Mouse (Mus musculus) adrenal gland, postnatal 10 days (tissue): ENCODE data around the gene Pcca. TPM values are rescaled to one million over a fixed set of nuclear protein-coding genes. Genes with fewer than 3 reads are reported as not detected.
"Not testable (repeated sequence)": the region's sequence is repeated elsewhere in the genome, so short reads cannot be mapped to it uniquely, and the experiment has no call there.

Experiments
- DNase-seq: peaks from one replicate; pipeline ENCODE4 v3.0.0; 2021; ENCODE audit warnings: mixed read lengths
- total RNA-seq, 2 experiments: library from RNA; stranded (reverse); gene quantifications; 2 replicates each; pipeline ENCODE4 v1.2.3; 2021

The Pcca gene
- total RNA-seq, 2 experiments from 2014 or later, result 167 to 170 TPM

DNA sequence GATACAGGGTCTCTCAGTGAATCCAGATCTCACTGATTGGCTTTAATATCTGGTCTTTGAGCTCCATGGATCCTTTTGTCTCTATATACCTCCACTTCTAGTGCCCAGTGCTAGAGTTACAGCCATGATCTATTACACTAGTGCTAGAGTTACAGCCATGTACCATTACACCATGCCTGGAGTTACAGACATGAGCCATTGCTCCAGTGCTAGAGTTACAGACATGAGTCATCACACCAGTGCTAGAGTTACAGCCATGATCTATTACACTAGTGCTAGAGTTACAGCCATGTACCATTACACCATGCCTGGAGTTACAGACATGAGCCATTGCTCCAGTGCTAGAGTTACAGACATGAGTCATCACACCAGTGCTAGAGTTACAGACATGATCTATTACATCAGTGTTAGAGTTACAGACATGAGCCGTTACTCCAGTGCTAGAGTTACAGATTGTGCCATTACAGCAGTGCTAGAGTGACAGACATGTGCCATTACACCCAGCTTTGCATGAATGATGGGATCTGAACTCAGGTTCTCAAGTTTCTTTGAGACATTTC lies 26.8 kb downstream of the Pcca start:
- DNase-seq, result not testable (repeated sequence)

DNA sequence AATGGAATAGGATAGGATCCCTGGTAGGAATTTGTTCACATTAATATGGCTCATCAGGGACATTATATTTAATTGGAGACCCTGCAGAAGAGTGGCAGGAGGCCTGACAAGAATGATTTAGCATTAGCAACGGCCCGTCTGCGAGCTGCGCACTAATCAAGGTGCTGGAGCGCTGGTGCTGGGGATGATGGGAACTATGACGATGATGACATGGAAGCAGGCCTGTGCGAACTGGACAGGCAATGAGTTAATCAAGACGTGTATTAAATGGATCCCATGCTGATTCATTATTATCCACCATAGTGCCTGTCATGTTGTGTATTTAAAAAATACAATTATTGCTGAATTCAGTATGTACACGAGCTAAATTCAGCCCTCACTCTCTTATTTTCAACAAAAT lies 36.7 kb downstream of the Pcca start:
- no peak for DNase-seq

DNA sequence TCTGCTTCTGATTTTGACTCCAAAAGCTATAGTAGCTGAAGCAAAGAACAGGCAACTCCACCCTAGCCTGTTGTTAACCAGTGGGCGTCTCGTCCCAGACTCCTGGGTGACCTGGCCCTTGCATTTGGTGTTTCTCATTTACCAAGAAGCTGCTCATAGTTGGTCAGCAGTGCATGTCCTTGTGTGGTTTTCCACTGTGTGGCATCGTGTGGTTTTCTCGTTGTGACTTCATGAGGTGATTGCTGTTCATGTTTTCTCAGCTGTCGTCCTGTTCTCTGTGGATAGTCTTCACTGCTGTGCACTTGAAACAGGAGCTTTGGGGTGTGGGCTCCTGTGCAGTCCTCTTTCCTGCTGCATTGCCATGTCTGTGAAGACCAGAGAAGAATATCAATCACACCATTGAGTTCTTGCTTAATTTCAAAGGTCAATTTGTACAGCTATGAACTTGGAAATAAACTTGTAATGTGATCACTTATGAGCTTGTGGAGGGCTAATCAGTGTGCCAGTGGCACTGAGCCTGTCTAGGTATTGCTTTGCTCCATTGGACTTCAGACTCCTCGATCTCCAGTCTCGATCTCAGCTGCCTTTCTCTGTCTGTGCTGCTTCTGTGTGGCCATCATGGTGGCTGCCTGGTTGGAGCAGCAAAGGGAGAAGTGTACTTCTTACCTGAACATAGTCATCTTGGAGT lies 40.1 kb downstream of the Pcca start:
- no peak for DNase-seq

DNA sequence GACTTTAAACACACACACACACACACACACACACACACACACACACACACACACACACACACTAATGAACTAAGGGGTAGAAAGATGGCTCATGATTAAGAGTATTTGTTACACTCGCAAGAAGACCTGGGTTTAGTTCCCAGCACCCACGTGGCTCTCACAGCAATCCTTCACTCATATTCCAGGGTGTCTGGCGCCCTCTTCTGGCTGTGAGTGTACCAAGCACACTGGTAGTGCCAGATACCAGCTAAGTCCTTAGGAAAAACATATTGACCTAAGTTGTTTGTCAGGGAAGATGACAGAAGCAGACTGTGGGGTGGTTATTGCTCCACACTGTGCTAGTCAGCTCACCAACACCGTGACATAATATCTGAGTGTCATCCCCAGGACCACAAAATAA lies 43.7 kb downstream of the Pcca start:
- DNase-seq, result no peak

DNA sequence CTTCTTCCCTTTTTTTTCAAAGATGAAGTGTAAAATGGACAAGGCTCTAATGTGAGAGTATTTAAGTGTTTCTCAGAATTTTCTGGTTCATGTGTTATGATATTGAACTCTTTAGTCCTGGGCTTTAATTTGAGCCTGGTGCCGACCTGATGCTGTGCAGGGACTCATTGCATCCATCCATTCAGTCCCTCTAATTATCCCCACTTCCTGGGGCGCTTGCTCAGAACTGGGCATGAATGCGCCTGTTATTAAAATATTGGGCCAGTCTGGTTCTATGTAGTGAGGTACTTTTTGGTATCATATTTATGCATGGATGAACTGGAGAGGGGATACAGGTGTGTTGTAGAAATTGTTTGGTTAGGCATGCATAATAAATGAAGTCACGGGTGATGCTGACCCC lies 47.9 kb downstream of the Pcca start:
- DNase-seq, result no peak

DNA sequence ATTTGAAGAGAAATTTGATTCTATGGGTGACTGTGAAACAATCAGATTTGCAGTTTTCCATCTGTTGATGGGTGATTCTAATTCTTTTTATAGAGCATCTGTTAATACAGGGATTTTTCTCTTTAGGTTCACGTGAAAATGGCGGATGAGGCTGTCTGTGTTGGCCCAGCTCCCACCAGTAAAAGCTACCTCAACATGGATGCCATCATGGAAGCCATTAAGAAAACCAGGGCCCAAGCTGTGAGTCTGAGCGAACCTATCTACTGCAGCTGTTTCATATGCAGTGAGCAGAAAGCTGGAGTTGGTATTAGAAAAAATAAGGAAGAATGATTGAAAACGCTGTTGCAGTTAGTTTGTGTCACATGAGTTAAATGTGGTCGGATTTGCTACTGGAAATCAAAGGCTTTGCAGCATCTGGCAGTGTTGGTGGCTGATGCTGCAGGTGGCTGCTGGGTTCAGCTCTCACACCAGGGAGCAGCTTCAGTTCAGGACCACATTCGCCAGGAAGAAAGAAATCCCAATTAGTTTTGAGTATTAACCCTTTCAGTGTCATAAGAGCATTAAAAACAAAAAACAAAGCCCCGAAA lies 48.5 kb downstream of the Pcca start:
- no peak for DNase-seq

DNA sequence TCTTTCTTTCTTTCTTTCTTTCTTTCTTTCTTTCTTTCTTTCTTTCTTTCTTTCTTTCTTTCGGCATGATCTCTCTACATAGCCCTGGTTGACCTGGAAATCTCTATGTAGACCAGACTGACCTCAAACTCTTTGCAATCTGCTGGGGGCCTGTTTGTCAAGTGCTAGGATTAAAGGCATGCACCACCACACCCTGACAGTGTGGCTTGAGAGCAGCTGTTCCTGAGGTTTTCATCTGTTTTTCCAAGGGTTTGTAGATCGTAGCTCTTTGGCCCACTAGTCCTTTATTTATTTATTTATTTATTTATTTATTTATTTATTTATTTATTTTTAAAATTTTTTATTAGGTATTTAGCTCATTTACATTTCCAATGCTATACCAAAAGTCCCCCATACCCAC lies 50.0 kb downstream of the Pcca start:
- not testable (repeated sequence) for DNase-seq

DNA sequence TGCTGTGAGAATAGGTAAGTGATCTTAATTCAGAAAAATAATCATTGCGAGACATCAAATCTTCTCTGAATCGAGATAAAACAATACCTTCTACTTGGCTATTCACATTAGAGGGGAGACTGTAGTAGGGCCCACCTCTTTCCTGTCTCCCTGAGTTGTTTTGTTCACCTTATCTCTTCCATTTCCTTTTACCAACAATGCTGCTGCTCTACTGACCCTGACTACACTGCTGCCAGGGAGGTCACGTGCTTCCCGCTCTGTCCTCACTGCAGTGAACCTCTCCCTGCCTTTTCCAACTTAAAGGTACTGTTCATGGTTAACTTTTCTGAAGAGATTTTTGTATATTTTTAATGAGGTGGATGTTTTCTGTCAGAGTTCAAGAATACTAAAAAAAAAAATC lies 52.8 kb downstream of the Pcca start:
- no peak for DNase-seq

DNA sequence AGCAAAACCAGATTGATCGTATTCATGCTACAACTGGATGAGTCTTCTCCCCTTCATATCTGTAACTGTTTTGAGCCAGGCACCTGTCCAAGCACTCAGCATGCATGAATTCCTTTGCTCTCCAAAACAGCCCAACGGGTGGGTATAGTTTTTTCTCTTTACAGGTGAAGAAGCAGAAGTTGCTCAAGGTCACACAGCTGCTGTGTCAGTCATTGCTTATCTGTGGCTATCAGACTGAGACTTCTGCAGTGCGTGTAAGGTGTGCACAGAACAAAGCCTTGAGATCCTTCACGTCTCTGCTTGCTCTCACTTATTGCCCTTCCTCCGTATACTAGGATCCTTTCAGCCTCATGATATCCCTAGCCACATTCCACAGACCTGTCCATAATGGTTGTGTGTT lies 63.4 kb downstream of the Pcca start:
- no peak for DNase-seq

DNA sequence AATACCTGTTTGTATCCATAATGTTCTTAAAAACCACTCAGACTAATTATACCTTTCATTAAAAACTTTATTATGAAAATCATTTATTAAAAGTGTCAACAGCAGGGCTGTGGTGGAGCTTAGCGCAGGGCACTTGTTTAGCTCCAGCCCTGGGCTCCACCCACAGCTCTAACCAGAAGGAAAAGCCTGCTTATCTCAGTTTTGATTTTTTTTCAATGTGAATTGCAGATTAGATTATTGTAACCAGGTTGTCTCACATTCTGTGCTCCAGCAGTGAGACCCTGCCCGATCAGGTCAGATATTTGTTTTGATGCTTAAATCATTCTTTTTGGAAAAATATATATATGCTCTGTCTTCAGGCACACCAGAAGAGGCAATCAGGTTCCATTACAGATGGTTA lies 64.7 kb downstream of the Pcca start:
- no peak for DNase-seq

DNA sequence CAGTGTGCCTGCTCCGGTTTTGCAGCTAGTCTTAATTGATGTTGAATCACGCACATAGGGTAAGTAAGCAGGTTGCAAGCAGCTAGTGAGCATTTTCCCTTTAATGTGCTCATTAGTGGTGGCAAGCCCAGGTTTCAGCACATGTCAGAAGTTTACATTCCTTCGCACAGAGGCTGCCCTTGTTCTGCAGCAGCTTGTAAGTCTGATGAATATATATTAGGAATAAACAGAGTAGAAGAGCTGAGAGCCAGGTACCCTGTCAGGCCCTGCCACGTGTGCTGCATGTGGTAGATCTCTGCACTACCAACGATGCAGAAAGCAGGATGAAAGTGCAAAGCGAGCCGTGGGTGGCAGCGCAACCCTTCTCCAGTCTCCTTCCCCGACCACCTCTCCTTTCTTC lies 65.7 kb downstream of the Pcca start:
- DNase-seq, result no peak

DNA sequence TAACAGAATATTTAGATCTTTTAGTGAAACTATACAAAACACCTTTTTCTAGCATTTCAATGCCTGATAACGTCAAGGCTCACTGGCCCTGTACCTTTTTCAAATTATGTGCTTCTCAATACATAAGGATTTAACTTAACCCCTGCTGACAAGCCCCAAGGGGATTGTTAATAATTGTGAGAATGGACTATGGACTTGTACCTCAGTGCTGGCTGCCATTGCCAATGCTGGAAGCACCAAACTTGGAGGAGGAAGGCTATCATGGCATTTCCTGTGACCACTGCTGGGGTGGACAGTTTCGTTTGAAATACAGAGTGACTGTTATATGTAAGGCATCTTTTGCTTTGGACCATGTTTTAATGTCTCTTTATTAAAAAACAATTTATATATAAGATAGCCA lies 68.6 kb downstream of the Pcca start:
- no peak for DNase-seq

DNA sequence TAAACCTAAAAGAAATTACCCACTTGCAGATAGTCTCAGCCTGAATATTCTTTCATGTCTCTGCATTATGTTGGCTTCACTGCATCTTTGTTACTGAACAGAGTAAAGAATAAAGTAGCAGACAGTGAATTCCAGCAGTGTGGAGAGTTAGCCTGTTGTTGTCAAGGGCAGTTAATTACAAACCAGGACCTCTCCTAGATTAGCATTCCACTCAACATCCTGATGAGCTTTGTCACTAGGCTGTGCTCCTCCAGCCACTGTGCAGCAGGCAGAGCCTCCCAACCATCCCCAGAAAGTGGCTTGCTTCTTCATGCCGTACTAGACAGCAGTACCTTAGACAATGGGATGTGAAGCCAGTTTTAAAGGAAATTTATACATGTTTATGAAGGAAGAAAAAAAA lies 72.4 kb downstream of the Pcca start:
- DNase-seq, result no peak

DNA sequence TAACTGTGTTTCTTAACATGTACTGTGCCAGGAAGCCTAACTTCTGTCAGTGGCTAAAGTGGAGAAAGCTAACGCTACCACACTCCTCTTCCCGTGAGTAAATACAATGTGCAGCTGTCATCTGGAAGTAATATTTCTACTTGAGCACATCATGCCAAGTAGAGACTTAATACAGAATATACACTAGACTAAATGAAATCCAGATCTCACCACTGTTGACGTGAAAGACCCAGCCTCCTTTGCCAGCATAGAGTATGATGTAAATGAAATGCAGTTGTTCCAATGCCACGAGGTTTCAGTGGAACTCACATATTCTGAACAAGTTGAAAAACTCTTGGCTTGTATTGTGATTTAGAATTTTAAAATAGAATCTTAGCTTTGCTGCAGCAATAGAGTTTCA lies 73.3 kb downstream of the Pcca start:
- no peak for DNase-seq

DNA sequence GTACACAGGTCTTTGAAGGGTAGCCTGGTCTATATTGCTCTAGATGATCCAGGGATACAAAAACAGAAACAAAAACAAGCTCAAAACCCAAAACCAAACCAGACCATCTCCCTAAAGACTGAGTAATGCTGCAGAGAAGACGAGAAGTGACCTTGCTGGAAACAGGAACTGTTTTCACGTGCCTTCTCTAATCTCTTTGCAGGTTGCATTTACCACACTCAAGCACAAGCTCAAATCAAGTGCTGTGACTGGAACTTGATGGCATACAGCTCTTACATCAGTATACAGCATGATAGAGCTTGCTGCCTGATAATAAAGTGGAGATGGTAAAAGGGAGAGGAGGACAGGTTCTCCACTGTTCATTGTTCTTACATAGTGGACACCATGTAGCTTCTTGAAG lies 74.2 kb downstream of the Pcca start:
- DNase-seq, result no peak

DNA sequence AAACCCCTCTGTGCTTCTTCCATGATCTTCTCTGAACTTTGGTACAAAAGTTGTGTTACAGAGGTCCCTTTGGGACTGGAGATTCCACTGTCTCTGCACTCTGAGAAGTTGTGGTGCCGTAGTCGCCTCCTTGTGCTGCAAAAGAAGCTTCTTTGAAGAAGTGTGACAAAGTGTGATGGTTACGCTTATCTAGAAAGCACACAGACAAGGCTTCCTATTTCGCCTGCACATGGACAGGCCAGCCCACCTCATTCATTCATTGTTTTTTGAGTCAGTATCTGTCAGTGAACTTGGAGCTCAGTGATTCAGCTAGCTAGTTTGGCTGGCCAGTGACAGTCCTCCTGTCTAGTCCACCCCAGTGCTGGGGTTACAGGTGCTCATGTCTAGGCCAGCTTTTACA lies 76.9 kb downstream of the Pcca start:
- DNase-seq, result no peak

DNA sequence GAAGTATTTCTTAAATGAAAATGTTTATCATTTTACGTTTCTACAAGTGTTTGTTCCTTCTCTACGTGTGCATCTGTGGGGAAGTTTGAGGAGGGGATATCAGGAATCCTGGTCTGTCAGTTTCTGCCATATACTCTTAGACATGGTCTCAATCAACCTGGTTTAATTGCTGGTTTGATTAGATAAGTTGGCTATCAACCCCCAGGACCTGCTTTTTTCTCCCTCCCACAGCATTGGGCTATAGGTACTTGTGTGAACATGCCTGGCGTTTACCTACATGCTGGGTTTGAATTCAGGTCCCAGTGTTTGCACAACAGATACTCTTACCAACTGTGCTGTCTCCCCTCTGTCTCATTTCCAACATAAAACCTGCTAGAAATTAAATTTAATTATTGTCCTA lies 78.2 kb downstream of the Pcca start:
- DNase-seq, result no peak

DNA sequence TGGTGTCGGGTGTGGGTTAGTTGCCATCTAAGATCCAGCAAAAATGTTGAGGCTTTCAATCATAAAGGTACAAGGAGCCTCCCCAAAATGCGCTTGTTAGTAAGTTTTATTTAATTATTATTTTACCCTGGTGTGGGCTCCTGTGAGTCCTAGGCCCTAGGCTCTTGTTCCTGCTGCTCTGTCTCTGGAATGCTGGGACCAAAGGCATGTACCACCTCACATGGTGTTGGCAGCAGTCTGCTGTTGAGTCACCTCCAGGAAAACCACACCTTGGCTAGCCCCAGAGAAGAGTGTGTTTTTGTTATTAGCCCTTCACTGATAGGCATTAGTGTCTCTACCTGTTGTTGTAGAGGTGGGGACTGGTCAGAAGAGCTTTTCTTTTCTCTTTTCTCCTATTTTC lies 83.5 kb downstream of the Pcca start:
- no peak for DNase-seq

DNA sequence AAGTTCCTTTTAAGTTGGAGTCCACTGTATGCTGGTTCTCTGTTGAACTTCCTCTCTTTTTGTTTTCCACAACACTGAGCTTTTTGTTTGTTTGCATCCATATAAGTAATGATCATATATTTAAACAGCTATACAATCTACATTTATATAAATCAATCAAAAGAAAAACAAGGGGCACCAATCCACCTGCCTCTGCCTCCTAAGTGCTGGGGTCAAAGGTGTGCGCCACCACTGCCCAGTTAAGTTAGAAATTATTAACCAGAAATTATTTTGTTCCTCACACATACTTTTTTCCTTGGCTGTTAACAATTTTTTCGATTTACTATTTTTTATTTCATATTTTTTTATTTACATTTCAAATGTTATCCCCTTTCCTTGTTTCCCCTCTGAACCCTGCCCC lies 99.3 kb downstream of the Pcca start:
- DNase-seq, result no peak

DNA sequence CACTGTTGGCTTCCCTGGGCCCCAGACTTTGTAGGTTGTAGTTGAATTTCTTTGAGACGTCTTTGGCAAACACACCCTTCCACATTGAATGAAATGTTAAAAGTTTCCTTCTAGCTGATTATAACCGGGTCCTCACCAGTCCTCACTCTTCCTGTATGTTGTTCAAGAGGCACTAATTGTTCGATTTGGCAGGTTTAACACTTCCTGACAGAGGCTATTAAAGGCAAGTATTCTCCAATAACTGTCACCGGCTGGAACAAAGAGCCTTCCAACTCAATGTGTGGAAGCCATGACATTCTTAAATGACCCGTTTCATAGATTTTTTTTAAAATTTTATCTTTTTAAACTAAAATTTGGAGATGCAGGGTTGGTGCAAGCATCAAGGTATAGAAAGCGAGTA lies 102.5 kb downstream of the Pcca start:
- DNase-seq, result no peak

DNA sequence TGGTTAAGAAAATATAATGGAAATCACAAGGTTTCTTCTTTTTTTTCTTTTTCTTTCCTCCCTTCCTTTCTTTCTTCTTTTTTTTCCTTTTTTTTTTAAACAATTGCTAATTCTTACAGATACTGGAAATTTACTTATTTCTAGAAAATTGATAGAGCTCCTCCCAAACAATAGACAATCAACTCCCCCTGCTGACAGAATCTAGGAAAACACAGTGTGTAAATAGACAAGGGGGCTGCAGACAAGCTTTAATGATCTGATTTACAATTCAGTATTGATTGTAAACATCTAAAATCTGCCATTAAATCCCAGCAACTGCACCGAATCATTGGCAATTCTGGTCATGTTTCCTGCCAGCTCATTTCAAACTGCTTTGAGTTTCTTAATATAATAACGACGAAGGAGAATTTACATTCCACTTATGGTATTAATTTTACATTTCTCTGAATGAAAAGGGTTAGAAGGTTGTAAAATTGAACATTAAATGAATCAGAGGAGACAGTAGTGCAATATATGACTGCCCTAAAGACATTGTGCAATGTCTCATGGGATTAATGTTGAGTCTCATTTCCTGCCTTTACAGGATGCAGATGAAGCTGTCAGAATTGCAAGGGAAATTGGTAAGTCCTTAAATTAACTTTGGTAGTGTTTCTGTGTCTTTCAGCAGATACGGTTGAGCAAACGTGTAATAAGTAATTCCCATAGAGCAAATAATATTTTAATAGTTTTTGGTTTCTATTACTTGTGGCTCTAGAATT lies 103.9 kb downstream of the Pcca start:
- DNase-seq, result no peak

DNA sequence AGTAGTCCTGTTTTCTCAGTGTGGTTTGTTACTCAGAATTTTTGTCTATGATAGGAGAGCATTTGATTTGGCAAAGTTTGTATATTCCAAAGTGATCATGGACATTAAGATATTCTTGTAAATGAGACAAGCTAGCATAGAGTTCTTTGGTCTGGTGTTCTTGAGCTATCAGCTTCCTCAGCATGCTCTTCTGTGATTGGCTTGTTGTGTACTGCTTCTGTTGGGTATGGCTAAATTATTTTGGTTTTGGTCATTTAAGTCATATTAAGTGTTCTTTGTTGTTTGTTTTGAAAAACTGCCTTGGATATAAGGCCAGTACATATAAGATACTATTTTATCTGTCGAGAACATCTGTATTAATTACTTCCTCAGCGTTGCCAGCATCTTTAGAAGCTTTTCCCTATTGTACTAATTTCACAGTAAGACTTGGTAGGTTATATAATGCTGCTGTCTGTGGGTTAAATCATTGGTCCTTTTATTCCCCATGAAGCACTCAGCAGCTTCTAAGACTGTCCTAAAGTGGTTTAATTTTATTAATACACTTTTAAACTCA lies 105.1 kb downstream of the Pcca start:
- DNase-seq, result no peak

DNA sequence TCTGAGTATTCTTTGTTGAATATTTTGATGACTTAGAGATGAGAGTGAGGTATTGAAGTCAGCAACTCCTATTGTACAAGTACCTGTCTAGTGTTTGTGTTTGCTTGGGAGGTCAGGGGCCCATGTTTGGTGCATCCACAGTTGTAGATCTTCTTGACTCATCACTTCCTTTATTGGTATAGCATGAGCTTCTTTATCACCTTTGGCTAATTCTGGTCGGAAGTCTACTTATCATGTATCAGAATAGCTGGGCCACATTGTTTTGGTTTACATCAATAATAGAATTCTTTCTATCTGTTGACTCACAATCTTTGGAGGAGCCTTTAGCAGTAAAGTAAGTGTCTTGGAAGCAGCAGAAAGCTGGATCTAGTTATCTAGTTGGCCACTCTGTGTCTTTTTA lies 108.3 kb downstream of the Pcca start:
- no peak for DNase-seq
